Mouse (Mus musculus) cerebellum, adult 2 months (tissue): ENCODE data around the gene Spred1.

ENCODE experiments used
- CTCF ChIP-seq: fragments of 200-500 bp; IDR thresholded peaks from 2 replicates; pipeline ENCODE4 v1.5.1; 2011; ENCODE audit warnings: low read depth, mild to moderate bottlenecking, control low read depth, low read length, moderate library complexity, borderline replicate concordance; ENCODE audit not compliant: insufficient read depth
- POLR2A ChIP-seq: fragments of 200-500 bp; IDR thresholded peaks from 2 replicates; pipeline ENCODE4 v1.6.1; 2011; ENCODE audit warnings: low read length, control low read depth, borderline replicate concordance; ENCODE audit not compliant: insufficient read depth

DNA sequence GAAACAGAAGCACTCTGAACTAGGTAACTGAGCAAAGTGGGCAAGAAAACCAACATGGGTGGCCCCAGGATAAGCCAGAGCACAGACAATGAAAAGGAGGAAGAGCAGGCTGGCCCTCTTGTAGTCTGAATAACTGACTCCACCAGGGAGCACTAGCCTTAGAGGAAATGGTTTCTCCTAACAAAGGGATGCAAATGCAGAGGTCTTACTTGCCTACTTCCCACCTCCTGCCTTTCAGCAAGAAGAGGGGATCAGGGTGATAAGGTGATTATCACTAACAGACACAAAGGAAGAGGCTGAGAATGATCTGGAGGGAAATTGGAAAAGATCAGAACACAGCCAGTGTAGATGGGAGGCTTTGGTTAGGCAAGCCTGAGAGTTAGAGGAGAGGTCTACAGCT is 73.1 kb downstream of the Spred1 start:
- TF ChIP-seq CTCF (no peak), POLR2A (no peak)
